Mouse (Mus musculus) neural tube, embryonic 11.5 days (tissue): ENCODE results near the gene Sdhaf3. TPM values are rescaled to one million over a fixed set of nuclear protein-coding genes. Genes with fewer than 3 reads are reported as not detected.
A peak's percentile ranks its signal among the peaks of the same experiment; 100 is the strongest.
"Not testable (repeated sequence)": the region's sequence is repeated elsewhere in the genome, so short reads cannot be mapped to it uniquely, and the experiment has no call there.

Experiments used
- ATAC-seq: fragments of 200-750 bp; cut with Nextera tagmentation; 2 replicates; pipeline ENCODE4 v1.8.0; 2017; ENCODE audit warnings: moderate number of reproducible peaks, mild to moderate bottlenecking, moderate TSS enrichment, moderate library complexity; ENCODE audit not compliant: insufficient read depth, low FRiP score, low TSS enrichment
- DNase-seq: peaks from one replicate; pipeline ENCODE4 v3.0.0-alpha.2; 2015; ENCODE audit warnings: low spot score
- H3K27ac ChIP-seq: fragments of 300-500 bp; sonication (generic); 2 replicates; pipeline ENCODE4 v1.5.1; 2014; ENCODE audit warnings: low read depth, mild to moderate bottlenecking, low read length
- H3K27me3 ChIP-seq: fragments of 300-500 bp; sonication (generic); 2 replicates; pipeline ENCODE4 v1.6.1; 2014; ENCODE audit warnings: mild to moderate bottlenecking, low read length, mixed read lengths; ENCODE audit not compliant: control insufficient read depth, insufficient read depth
- H3K36me3 ChIP-seq: fragments of 300-500 bp; sonication (generic); 2 replicates; pipeline ENCODE4 v1.6.1; 2014; ENCODE audit warnings: mild to moderate bottlenecking, low read length, moderate library complexity, mixed read lengths; ENCODE audit not compliant: control insufficient read depth, insufficient read depth
- H3K4me1 ChIP-seq: fragments of 300-500 bp; sonication (generic); 2 replicates; pipeline ENCODE4 v1.6.1; 2014; ENCODE audit warnings: low read length, mixed read lengths; ENCODE audit not compliant: control insufficient read depth, insufficient read depth
- H3K4me2 ChIP-seq: fragments of 300-500 bp; sonication (generic); 2 replicates; pipeline ENCODE4 v1.6.1; 2014; ENCODE audit warnings: low read depth, mild to moderate bottlenecking, moderate library complexity
- H3K4me3 ChIP-seq: fragments of 300-500 bp; sonication (generic); 2 replicates; pipeline ENCODE4 v1.5.1; 2014; ENCODE audit warnings: low read depth, low read length
- H3K9ac ChIP-seq: fragments of 300-500 bp; sonication (generic); 2 replicates; pipeline ENCODE4 v1.6.1; 2014; ENCODE audit warnings: mild to moderate bottlenecking, low read length
- H3K9me3 ChIP-seq: fragments of 300-500 bp; sonication (generic); 2 replicates; pipeline ENCODE4 v1.6.1; 2016; ENCODE audit warnings: low read length; ENCODE audit not compliant: control insufficient read depth
- WGBS: fragments of 180-500 bp; shearing (Covaris S2); extraction: QIAGEN DNeasy Blood & Tissue Kit; methylation state at CpG from one replicate; pipeline ENCODE4 v1.1.7; 2014; 5-methylcytosine and 5-hydroxymethylcytosine counted together
- polyA plus RNA-seq: library from polyadenylated mRNA; unstranded; fragments of >200 nt; fragmentation: Nextera tagmentation; extraction: Ambion mirVana; gene quantifications from 2 replicates; pipeline ENCODE4 v1.2.1, GENCODE M21; 2014

Gene Sdhaf3
- polyA plus RNA-seq, 1 experiment from 2014 or later: 7.1 TPM

DNA sequence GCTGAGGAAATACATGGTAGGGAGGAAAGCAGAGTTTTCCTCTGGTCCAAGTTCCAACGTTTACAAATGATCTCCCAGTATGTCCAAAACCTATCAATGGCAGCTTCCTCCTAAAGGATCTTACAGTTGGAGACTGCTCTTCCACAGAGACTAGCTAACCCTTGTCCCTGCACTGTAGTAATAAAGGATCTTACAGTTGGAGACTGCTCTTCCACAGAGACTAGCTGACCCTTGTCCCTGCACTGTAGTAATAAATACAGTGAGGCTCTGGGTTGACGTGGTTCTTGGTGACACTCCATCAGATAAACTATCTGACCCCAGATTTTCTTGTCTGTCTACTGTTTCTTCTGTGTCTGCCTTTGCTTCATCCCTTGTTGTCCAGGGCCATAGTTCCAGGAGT lies 15.0 kb upstream of the Sdhaf3 start:
- 59% methylated on average over 2 of the region's 2 CpGs for whole genome bisulfite sequencing
- Histone ChIP-seq H3K27ac (no peak overlapping the region), H3K27me3 (no peaks in the 10 kb centered on the region), H3K4me2 (no peak overlapping the region), H3K9me3 (no peaks in the 10 kb centered on the region), H3K4me3 (no peak overlapping the region), H3K36me3 (no peaks in the 10 kb centered on the region), H3K9ac (no peak overlapping the region), H3K4me1 (no peaks in the 10 kb centered on the region)
- ATAC-seq (no peak), DNase-seq (no peak)

DNA sequence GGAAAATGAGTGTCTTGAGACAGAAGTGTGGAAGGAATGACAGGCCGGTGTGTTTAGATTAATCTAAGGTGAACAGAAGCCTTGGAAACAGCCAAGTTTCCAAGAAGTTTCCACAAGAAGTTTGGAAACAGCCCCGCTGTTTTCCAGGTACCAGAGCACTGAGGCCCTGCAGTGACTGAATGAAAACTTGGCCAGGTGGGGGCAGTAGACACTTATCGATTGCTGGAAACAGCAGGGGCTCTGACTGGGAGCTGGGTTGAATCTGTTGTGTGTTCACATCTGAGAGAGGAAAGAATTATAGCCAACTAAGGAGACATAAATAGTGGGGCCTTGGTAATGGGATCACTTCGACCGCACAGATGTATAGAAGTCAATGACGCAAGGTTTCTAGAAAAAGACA lies 13.0 kb upstream of the Sdhaf3 start:
- Histone ChIP-seq H3K27me3 (no peaks in the 10 kb centered on the region), H3K36me3 (no peaks in the 10 kb centered on the region), H3K4me2 (no peak overlapping the region), H3K27ac (no peak overlapping the region), H3K4me1 (no peaks in the 10 kb centered on the region), H3K9ac (no peak overlapping the region), H3K9me3 (no peaks in the 10 kb centered on the region), H3K4me3 (no peak overlapping the region)
- DNase-seq: peak; percentile 22
- WGBS: 48% methylated on average over 6 of the region's 6 CpGs
- no peak; the same call in 1 of the 2 replicates for ATAC-seq

- Histone ChIP-seq H3K27ac (no peak overlapping the region), H3K36me3 (no peaks in the 10 kb centered on the region), H3K9ac (no peak overlapping the region), H3K9me3 (no peaks in the 10 kb centered on the region), H3K4me2 (no peak overlapping the region), H3K4me3 (no peak overlapping the region), H3K4me1 (no peaks in the 10 kb centered on the region), H3K27me3 (no peaks in the 10 kb centered on the region)
- 36% methylated on average over 1 of the region's 1 CpGs for WGBS
- DNase-seq (no peak), ATAC-seq (no peak)
These were observed 8.2 kb upstream of the Sdhaf3 start for GRCm38 (mm10) chr6:6947650-6948049.

DNA sequence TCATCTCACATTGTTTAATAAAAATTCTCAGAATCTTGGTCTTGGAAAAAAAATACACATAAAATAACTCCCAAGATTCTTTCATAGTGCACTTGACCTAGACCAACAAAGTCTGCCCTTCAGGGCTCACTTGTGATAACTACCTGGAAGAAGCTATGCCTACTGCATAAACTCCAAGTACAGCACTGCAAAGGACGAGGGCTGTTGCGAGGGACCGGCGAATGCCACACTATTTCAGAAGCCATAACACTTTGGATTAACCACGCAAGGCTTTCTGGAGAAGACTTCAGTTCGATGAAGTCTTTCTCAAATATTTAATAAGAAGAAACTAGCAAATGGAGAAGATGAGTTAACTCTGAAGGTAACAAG lies 425 bp upstream of the Sdhaf3 start:
- peak overlapping the region; percentile 29 for H3K4me2 ChIP-seq
- H3K9ac ChIP-seq: no peak overlapping the region
- WGBS: 43% methylated on average over 6 of the region's 6 CpGs
- no peaks in the 10 kb centered on the region for H3K36me3 ChIP-seq
- peak; percentile 36 for ATAC-seq
- no peaks in the 10 kb centered on the region for H3K9me3 ChIP-seq
- peak overlapping the region; percentile 62 for H3K4me3 ChIP-seq
- no peaks in the 10 kb centered on the region for H3K4me1 ChIP-seq
- H3K27me3 ChIP-seq: no peaks in the 10 kb centered on the region
- DNase-seq: no peak
- H3K27ac ChIP-seq: no peak overlapping the region

- not testable (repeated sequence) for H3K27ac ChIP-seq, H3K4me2 ChIP-seq, DNase-seq, H3K4me3 ChIP-seq, ATAC-seq, H3K36me3 ChIP-seq, H3K9me3 ChIP-seq, H3K4me1 ChIP-seq, H3K27me3 ChIP-seq, H3K9ac ChIP-seq
- WGBS: 96% methylated on average over 2 of the region's 4 CpGs
These were observed 3.4 kb downstream of the Sdhaf3 start for GRCm38 (mm10) chr6:6959234-6959633.

DNA sequence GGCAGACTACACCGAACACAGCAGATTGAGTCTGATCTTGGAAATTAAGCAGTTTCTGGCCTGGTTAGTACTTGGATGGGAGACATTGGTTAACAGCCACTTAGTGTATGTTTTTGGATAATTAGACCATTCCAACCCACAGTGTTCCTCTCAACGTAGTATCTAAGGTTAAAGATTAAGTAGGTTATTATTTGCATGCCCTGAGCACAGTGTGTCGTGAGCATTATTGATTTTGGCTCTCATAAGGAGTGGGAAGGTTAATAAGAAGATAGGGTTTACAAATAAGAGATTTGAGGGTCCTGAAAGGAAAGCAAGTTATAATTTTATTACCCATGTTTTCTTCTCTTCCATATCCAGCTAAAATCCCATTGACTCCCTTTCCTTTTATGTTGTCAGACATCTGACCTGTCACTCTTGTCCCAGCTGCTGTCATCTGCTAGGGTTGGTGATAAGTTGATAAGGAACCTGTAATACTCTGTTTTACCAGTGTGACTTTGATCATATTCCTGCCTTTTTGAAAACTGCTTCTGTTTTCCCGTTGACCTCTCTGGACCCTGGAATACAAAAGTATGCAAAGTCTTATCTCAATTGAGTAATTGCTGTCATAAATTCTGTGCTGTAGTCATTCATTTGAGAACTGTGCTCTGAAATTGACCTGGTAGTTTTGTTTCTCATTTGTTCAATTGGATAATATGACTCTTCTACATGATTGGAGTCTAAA lies 41.6 kb downstream of the Sdhaf3 start:
- no peaks in the 10 kb centered on the region for H3K9me3 ChIP-seq
- no peak overlapping the region for H3K9ac ChIP-seq
- H3K36me3 ChIP-seq: no peaks in the 10 kb centered on the region
- H3K4me1 ChIP-seq: no peaks in the 10 kb centered on the region
- WGBS: 81% methylated on average over 4 of the region's 4 CpGs
- H3K4me2 ChIP-seq: no peak overlapping the region
- no peak overlapping the region for H3K4me3 ChIP-seq
- no peak overlapping the region for H3K27ac ChIP-seq
- no peak for ATAC-seq
- H3K27me3 ChIP-seq: no peaks in the 10 kb centered on the region
- no peak for DNase-seq

DNA sequence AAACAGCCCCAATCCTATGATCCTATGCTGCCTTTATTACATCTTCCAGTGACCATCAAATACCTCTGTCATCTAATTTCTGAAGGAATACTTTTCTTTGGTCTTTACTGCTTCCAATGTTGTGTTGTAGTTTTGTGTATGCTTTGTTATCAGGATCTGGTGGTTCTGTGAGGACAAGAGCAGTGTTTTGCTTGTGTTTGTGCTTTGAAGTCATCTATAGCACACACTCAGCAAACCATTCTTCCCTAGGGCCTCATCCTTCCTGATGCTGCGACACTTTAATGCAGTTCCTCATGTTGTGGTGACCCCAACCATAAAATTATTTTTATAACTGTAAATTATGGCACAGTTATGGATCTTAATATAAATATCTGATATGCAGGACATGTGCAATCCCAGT lies 42.2 kb downstream of the Sdhaf3 start:
- Histone ChIP-seq H3K36me3 (no peaks in the 10 kb centered on the region), H3K9ac (no peak overlapping the region), H3K4me1 (no peaks in the 10 kb centered on the region), H3K9me3 (no peaks in the 10 kb centered on the region), H3K27me3 (no peaks in the 10 kb centered on the region), H3K27ac (no peak overlapping the region), H3K4me3 (no peak overlapping the region), H3K4me2 (no peak overlapping the region)
- 76% methylated on average over 1 of the region's 1 CpGs for WGBS
- DNase-seq: no peak
- no peak for ATAC-seq

- Histone ChIP-seq H3K27me3 (no peaks in the 10 kb centered on the region), H3K9ac (no peak overlapping the region), H3K36me3 (no peaks in the 10 kb centered on the region), H3K4me3 (no peak overlapping the region), H3K4me1 (no peaks in the 10 kb centered on the region), H3K27ac (no peak overlapping the region), H3K4me2 (no peak overlapping the region), H3K9me3 (no peaks in the 10 kb centered on the region)
- ATAC-seq (no peak), DNase-seq (no peak)
- WGBS: 93% methylated on average over 3 of the region's 3 CpGs
These were observed 43.2 kb downstream of the Sdhaf3 start for GRCm38 (mm10) chr6:6999015-6999414.

DNA sequence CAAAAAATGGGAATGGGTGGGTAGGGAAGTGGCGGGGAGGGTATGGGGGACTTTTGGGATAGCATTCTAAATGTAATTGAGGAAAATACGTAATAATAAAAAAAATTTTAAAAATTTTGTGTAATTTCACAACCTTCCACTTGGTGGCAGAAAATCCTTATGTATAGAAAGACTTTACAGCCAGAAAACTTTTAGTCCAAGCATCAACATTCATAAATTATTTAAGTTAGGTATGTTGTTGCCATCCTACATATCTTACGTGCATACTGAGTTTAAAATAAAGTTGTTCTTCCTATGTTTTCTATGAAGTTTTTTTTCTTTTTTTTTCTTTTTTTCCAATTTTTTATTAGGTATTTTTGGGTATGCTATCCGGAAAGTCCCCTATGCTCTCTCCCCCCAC lies 47.3 kb downstream of the Sdhaf3 start:
- Histone ChIP-seq H3K9ac (no peak overlapping the region), H3K27me3 (no peaks in the 10 kb centered on the region), H3K36me3 (no peaks in the 10 kb centered on the region), H3K9me3 (no peaks in the 10 kb centered on the region), H3K4me2 (no peak overlapping the region), H3K4me1 (no peaks in the 10 kb centered on the region), H3K27ac (no peak overlapping the region), H3K4me3 (no peak overlapping the region)
- 87% methylated on average over 3 of the region's 4 CpGs for WGBS
- no peak for ATAC-seq
- DNase-seq: no peak
